Mouse (Mus musculus) CH12.LX (cell line): ENCODE results near the gene Pcbp4.

Experiments used
- CHD1 ChIP-seq: IDR thresholded peaks from 2 replicates; pipeline ENCODE4 v1.6.1; 2012; ENCODE audit warnings: low read depth, low read length, improper control_type of control experiment, inconsistent platforms
- CTCF ChIP-seq, 2 experiments: IDR thresholded peaks in 1 of 2; conservative IDR thresholded peaks in 1 of 2; 2 replicates each; pipeline ENCODE4 v1.5.1; 2011 to 2012; ENCODE audit warnings: low read depth in 2 of 2, low read length in 2 of 2, improper control_type of control experiment in 1 of 2, inconsistent platforms in 1 of 2, mild to moderate bottlenecking in 1 of 2, moderate library complexity in 1 of 2
- ETS1 ChIP-seq: conservative IDR thresholded peaks from 2 replicates; pipeline ENCODE4 v1.6.1; 2012; ENCODE audit warnings: low read depth, mild to moderate bottlenecking, inconsistent platforms, low read length, improper control_type of control experiment, moderate library complexity
- GABPA ChIP-seq: IDR thresholded peaks from 2 replicates; pipeline ENCODE4 v1.6.1; 2012; ENCODE audit warnings: low read depth, low read length, improper control_type of control experiment, inconsistent platforms; ENCODE audit not compliant: insufficient replicate concordance
- MAFK ChIP-seq: IDR thresholded peaks from 2 replicates; pipeline ENCODE4 v1.6.1; 2011; ENCODE audit warnings: low read length, improper control_type of control experiment; ENCODE audit not compliant: insufficient replicate concordance
- MAZ ChIP-seq: IDR thresholded peaks from 2 replicates; pipeline ENCODE4 v1.6.1; 2012; ENCODE audit warnings: low read depth, mild to moderate bottlenecking, inconsistent platforms, low read length, improper control_type of control experiment, moderate library complexity
- MXI1 ChIP-seq: IDR thresholded peaks from 2 replicates; pipeline ENCODE4 v1.6.1; 2011; ENCODE audit warnings: mild to moderate bottlenecking, low read depth, low read length, improper control_type of control experiment
- PAX5 ChIP-seq: IDR thresholded peaks from 2 replicates; pipeline ENCODE4 v1.6.1; 2012; ENCODE audit warnings: low read length, inconsistent platforms, mixed read lengths
- POLR2A ChIP-seq: IDR thresholded peaks from 2 replicates; pipeline ENCODE4 v1.6.1; 2011; ENCODE audit warnings: low read depth, mild to moderate bottlenecking, improper control_type of control experiment, low read length
- POLR2AphosphoS2 ChIP-seq: IDR thresholded peaks from 2 replicates; pipeline ENCODE4 v1.6.1; 2011; ENCODE audit warnings: low read depth, low read length, improper control_type of control experiment
- UBTF ChIP-seq: IDR thresholded peaks from 2 replicates; pipeline ENCODE4 v1.6.1; 2012; ENCODE audit warnings: low read depth, mild to moderate bottlenecking, inconsistent platforms, low read length, improper control_type of control experiment, moderate library complexity
- USF2 ChIP-seq: conservative IDR thresholded peaks from 2 replicates; pipeline ENCODE4 v1.6.1; 2011; ENCODE audit warnings: low read depth, low read length, improper control_type of control experiment

DNA sequence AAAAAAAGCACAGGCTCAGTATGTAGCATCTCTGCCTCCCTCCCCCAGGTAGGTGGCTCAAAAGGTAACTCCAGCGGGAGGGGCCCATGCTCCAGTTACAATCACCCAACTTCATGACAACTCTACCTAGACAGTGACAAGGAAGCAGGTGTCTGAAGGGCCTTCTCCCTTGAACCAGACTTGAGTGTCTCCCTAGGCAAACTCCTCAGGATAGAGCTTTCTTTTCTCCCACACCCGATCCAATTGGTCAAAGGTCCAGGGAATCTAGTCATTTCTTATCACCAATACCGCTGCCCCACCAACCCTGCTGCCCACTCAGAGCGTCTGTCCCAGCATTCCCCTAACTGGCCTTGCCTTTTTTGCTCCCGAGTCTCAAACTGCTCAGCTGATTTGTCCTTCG lies 13.6 kb downstream of the Pcbp4 start:
- TF ChIP-seq USF2 = no peak
- no peak for TF ChIP-seq POLR2A
- TF ChIP-seq CHD1 = no peak
- TF ChIP-seq CTCF (conservative IDR thresholded peaks at IDR 0.05 in 1 of 2, IDR thresholded peaks at IDR 0.05 in 1 of 2; ENCODE audit: low read depth in 2 of 2, low read length in 2 of 2) = no peak
- TF ChIP-seq MAFK = no peak
- no peak for TF ChIP-seq POLR2AphosphoS2
- TF ChIP-seq GABPA = no peak
- no peak for TF ChIP-seq ETS1
- no peak for TF ChIP-seq MXI1
- TF ChIP-seq PAX5 = no peak
- TF ChIP-seq UBTF = no peak
- no peak for TF ChIP-seq MAZ
